Mouse (Mus musculus) lung, postnatal 0 days (tissue): ENCODE measurements around the gene Msantd1.

Source experiments
- CTCF ChIP-seq: IDR thresholded peaks from 2 replicates; pipeline ENCODE4 v1.5.1; 2016; ENCODE audit warnings: antibody characterized with exemption, mild to moderate bottlenecking
- EP300 ChIP-seq: IDR thresholded peaks from 2 replicates; pipeline ENCODE4 v1.6.1; 2016; ENCODE audit warnings: antibody characterized with exemption, mild to moderate bottlenecking, control low read depth

- TF ChIP-seq CTCF, result no peak
- TF ChIP-seq EP300, result no peak
Observed at GRCm38 (mm10) chr5:34949769-34950211, 42.0 kb downstream of the Msantd1 start.
